In the genomic region with DNA sequence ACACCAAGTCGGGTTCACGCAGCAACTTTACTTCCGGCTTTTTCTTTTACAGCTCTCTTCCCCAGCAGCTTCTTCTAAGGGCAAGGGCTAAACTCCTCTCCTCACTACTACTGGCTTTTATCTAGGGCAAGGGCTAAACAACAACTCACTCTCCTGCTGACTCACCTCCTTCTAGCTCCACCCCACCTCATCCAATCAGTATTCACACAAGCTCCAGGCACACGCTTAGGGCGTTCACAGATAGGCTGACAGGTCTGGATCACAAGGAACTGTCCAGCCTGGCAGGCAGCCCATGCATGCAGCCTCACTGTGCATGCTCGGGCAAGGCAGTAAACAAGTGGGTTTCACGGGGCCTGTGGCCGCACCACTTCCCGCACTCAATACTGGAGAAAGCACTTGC, we compare ENCODE assay signal across 7 mouse cellular contexts.
A peak's percentile ranks its signal among the peaks of the same experiment; 100 is the strongest.
DNase-seq lines count a peak whose midpoint lies in the region; ATAC-seq and TF ChIP-seq lines count a peak whose summit lies in the region.
"Not testable (repeated sequence)": the region's sequence is repeated elsewhere in the genome, so short reads cannot be mapped to it uniquely, and the experiment has no call there.

No protein-coding gene starts in this region.

- not testable (repeated sequence) for TF ChIP-seq CTCF in heart, postnatal 0 days (IDR thresholded peaks at IDR 0.05; ENCODE audit: low read depth)

- not testable (repeated sequence) for H3K4me3 ChIP-seq in ES-E14 (ENCODE audit: insufficient read depth in 1 of 2, low read depth in 1 of 2, low read length in 2 of 2, poor library complexity in 1 of 2, severe bottlenecking in 1 of 2); heart, postnatal 0 days (ENCODE audit: low read depth, low read length)

- not testable (repeated sequence) for H3K9me3 ChIP-seq in ES-E14 (ENCODE audit: control insufficient read depth, insufficient read depth, low read depth, low read length); heart, postnatal 0 days (replicated peaks; ENCODE audit: control insufficient read depth, low read length)

- WGBS in heart, postnatal 0 days, result 38% methylated on average over 9 of the region's 9 CpGs

- DNase-seq in ES-E14 (ENCODE audit: low read depth, low spot score), result peak; percentile 24
- DNase-seq in adrenal gland, postnatal 36 days, result peak; percentile 6 to 23
- DNase-seq in heart, adult 9 months (ENCODE audit: low spot score in 2 of 2), result peak; percentile 7 to 19
- DNase-seq in heart, postnatal 0 days (ENCODE audit: low spot score), result peak; percentile 7
- peak; percentile 89 for DNase-seq in kidney, adult 11 months
- DNase-seq in kidney, postnatal 10 days, result peak; percentile 24
- DNase-seq in retina, postnatal 1 day, result peak; percentile 11

- H3K4me1 ChIP-seq in ES-E14 (ENCODE audit: control insufficient read depth in 2 of 2, insufficient read depth in 2 of 2, low read length in 2 of 2, poor library complexity in 1 of 2); heart, postnatal 0 days (ENCODE audit: control insufficient read depth, insufficient read depth): not testable (repeated sequence)

- in situ Hi-C loops in ES-E14 (cut with MboI; ENCODE audit: low sequenced_read_pairs in 2 of 2, unreplicated experiment in 2 of 2), result not testable (repeated sequence)

- not testable (repeated sequence) for TF ChIP-seq EP300 in heart, postnatal 0 days (IDR thresholded peaks at IDR 0.05; ENCODE audit: low read depth)

- not testable (repeated sequence) for H3K36me3 ChIP-seq in ES-E14 (ENCODE audit: control insufficient read depth, insufficient read depth, low read length, poor library complexity, severe bottlenecking); heart, postnatal 0 days (replicated peaks; ENCODE audit: control insufficient read depth, insufficient read depth, low read length)

- peak overlapping the region; percentile 31; the same call in 1 of the 2 replicates for H3K4me2 ChIP-seq in heart, postnatal 0 days (ENCODE audit: low read depth, low read length)

- not testable (repeated sequence) for H3K9ac ChIP-seq in ES-E14 (ENCODE audit: insufficient read depth, low read depth, low read length, poor library complexity, severe bottlenecking); heart, postnatal 0 days (replicated peaks; ENCODE audit: low read depth, low read length)

- ATAC-seq in heart, postnatal 0 days (ENCODE audit: insufficient read depth, low read depth), result peak; percentile 49; the same call in 1 of the 2 replicates

- H3K27me3 ChIP-seq in heart, postnatal 0 days (ENCODE audit: control insufficient read depth, insufficient read depth, low read length), result not testable (repeated sequence)

- not testable (repeated sequence) for H3K27ac ChIP-seq in ES-E14 (ENCODE audit: insufficient read depth, low read depth, low read length, poor library complexity, severe bottlenecking); heart, postnatal 0 days (ENCODE audit: low read depth)

Comparison
In these comparisons a context has a peak if more than half of its experiments do, and no peak if none do; other contexts are left out.
1. DNase-seq: peak in every context shown above with its lines; median percentile 89 in kidney, adult 11 months; 24 in ES-E14; 24 in kidney, postnatal 10 days; 14 in adrenal gland, postnatal 36 days; 13 in heart, adult 9 months; 11 in retina, postnatal 1 day; 7 in heart, postnatal 0 days.